Mouse (Mus musculus): ENCODE results near the gene Fam168b. TPM values are rescaled to one million over a fixed set of nuclear protein-coding genes. Genes with fewer than 3 reads are reported as not detected.
A peak's percentile ranks its signal among the peaks of the same experiment; 100 is the strongest.

The Fam168b gene
- polyA plus RNA-seq, 1 experiment from 2014 or later: 36.9 TPM

GRCm38 (mm10) chr1:34802290-34802642 is 40.6 kb downstream of the Fam168b start:
- no peaks in the 10 kb centered on the region for H3K36me3 ChIP-seq (ENCODE audit: control insufficient read depth, insufficient read depth, low read length)
- no peak overlapping the region for H3K27ac ChIP-seq (replicated peaks in 1 of 2; ENCODE audit: control insufficient read depth in 1 of 2, insufficient read depth in 1 of 2, low read depth in 2 of 2, low read length in 2 of 2)
- H3K27me3 ChIP-seq (ENCODE audit: control insufficient read depth, insufficient read depth, low read length): no peaks in the 10 kb centered on the region
- no peaks in the 10 kb centered on the region for H3K9me3 ChIP-seq (ENCODE audit: control insufficient read depth, low read length)
- peaks cover 13 to 18% of the 10 kb centered on the region in 2 experiments for H3K4me1 ChIP-seq (ENCODE audit: control insufficient read depth in 2 of 2, insufficient read depth in 2 of 2, low read length in 2 of 2)
- WGBS: 31% methylated on average over 7 of the region's 7 CpGs
- H3K4me3 ChIP-seq (ENCODE audit: control insufficient read depth in 1 of 2, insufficient read depth in 1 of 2, low read depth in 1 of 2, low read length in 2 of 2): peak overlapping the region; percentile 64 to 68
- H3K9ac ChIP-seq (ENCODE audit: low read length): peak overlapping the region; percentile 75
- H3K4me2 ChIP-seq (ENCODE audit: low read length): peak overlapping the region; percentile 96
- ATAC-seq (ENCODE audit: insufficient number of reproducible peaks, insufficient read depth, low FRiP score, low read depth): no peak

DNA sequence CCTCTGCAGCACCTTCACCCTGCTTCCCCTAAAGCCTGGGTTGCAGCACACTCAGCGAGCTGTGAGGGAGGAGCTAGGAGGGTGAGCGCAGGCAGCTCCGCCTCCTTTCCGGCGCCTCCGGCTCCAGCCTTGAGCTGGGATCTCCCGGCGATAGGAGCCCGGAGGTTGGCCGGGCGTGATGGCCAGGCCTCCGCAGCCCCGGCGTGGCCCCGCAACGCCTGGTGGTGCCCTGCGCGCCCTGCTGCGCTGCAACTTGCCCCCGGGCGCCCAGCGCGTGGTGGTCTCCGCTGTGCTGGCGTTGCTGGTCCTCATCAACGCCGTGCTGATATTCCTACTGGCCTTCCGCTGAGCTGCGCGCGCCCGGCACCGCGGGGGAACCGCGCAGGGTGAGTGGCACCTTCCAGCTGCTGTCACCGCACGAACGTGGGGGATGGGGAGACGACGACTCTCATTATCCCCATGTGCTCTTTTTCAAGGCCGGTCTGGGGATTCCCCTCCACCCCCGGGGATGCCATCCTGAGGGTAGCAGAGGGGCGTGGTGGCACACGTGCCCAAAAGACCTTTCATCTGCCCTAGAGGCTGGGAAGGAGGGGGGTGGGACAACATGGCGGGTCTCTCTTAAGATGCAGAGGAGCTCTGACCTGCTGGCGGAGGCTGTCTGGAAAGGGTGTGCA is 41.1 kb downstream of the Fam168b start:
- Histone ChIP-seq H3K27ac (replicated peaks in 1 of 2; ENCODE audit: control insufficient read depth in 1 of 2, insufficient read depth in 1 of 2, low read depth in 2 of 2, low read length in 2 of 2) (no peak overlapping the region), H3K4me2 (ENCODE audit: low read length) (peak overlapping the region; percentile 96), H3K9me3 (ENCODE audit: control insufficient read depth, low read length) (no peaks in the 10 kb centered on the region), H3K36me3 (ENCODE audit: control insufficient read depth, insufficient read depth, low read length) (no peaks in the 10 kb centered on the region), H3K27me3 (ENCODE audit: control insufficient read depth, insufficient read depth, low read length) (no peaks in the 10 kb centered on the region), H3K4me1 (ENCODE audit: control insufficient read depth in 2 of 2, insufficient read depth in 2 of 2, low read length in 2 of 2) (peaks cover 8 to 14% of the 10 kb centered on the region in 2 experiments), H3K9ac (ENCODE audit: low read length) (peak overlapping the region; percentile 75), H3K4me3 (ENCODE audit: control insufficient read depth in 1 of 2, insufficient read depth in 1 of 2, low read depth in 1 of 2, low read length in 2 of 2) (peak overlapping the region; percentile 64 to 68)
- ATAC-seq (ENCODE audit: insufficient number of reproducible peaks, insufficient read depth, low FRiP score, low read depth): peak; percentile 78
- WGBS: under 1% methylated on average over 39 of the region's 47 CpGs

GRCm38 (mm10) chr1:34799140-34799539 is 43.7 kb downstream of the Fam168b start:
- no peaks in the 10 kb centered on the region for H3K36me3 ChIP-seq (ENCODE audit: control insufficient read depth, insufficient read depth, low read length)
- no peaks in the 10 kb centered on the region for H3K9me3 ChIP-seq (ENCODE audit: control insufficient read depth, low read length)
- ATAC-seq (ENCODE audit: insufficient number of reproducible peaks, insufficient read depth, low FRiP score, low read depth): no peak
- H3K27me3 ChIP-seq (ENCODE audit: control insufficient read depth, insufficient read depth, low read length): no peaks in the 10 kb centered on the region
- no peak overlapping the region for H3K4me2 ChIP-seq (ENCODE audit: low read length)
- no peak overlapping the region for H3K9ac ChIP-seq (ENCODE audit: low read length)
- 77% methylated on average over 2 of the region's 2 CpGs for WGBS
- no peak overlapping the region for H3K4me3 ChIP-seq (ENCODE audit: control insufficient read depth in 1 of 2, insufficient read depth in 1 of 2, low read depth in 1 of 2, low read length in 2 of 2)
- no peak overlapping the region for H3K27ac ChIP-seq (replicated peaks in 1 of 2; ENCODE audit: control insufficient read depth in 1 of 2, insufficient read depth in 1 of 2, low read depth in 2 of 2, low read length in 2 of 2)
- H3K4me1 ChIP-seq (ENCODE audit: control insufficient read depth in 2 of 2, insufficient read depth in 2 of 2, low read length in 2 of 2): peaks cover 8 to 12% of the 10 kb centered on the region in 2 experiments

GRCm38 (mm10) chr1:34793304-34794300 is 49.3 kb downstream of the Fam168b start:
- ATAC-seq (ENCODE audit: insufficient number of reproducible peaks, insufficient read depth, low FRiP score, low read depth): no peak

GRCm38 (mm10) chr1:34783538-34784161 is 59.2 kb downstream of the Fam168b start:
- no peaks in the 10 kb centered on the region for H3K9me3 ChIP-seq (ENCODE audit: control insufficient read depth, low read length)
- WGBS: 27% methylated on average over 6 of the region's 6 CpGs
- no peaks in the 10 kb centered on the region for H3K27me3 ChIP-seq (ENCODE audit: control insufficient read depth, insufficient read depth, low read length)
- no peaks in the 10 kb centered on the region for H3K36me3 ChIP-seq (ENCODE audit: control insufficient read depth, insufficient read depth, low read length)
- no peak overlapping the region for H3K27ac ChIP-seq (replicated peaks in 1 of 2; ENCODE audit: control insufficient read depth in 1 of 2, insufficient read depth in 1 of 2, low read depth in 2 of 2, low read length in 2 of 2)
- H3K4me1 ChIP-seq (ENCODE audit: control insufficient read depth in 2 of 2, insufficient read depth in 2 of 2, low read length in 2 of 2): peaks cover 0 to 6% of the 10 kb centered on the region in 2 experiments; a peak in 1 of 4 replicates
- no peak overlapping the region for H3K4me3 ChIP-seq (ENCODE audit: control insufficient read depth in 1 of 2, insufficient read depth in 1 of 2, low read depth in 1 of 2, low read length in 2 of 2)
- ATAC-seq (ENCODE audit: insufficient number of reproducible peaks, insufficient read depth, low FRiP score, low read depth): no peak
- no peak overlapping the region for H3K4me2 ChIP-seq (ENCODE audit: low read length)
- no peak overlapping the region for H3K9ac ChIP-seq (ENCODE audit: low read length)

More at GRCm38 (mm10) chr1:34793304-34794300, 49.3 kb downstream of the Fam168b start:
- Histone ChIP-seq H3K27ac (replicated peaks in 1 of 2; ENCODE audit: control insufficient read depth in 1 of 2, insufficient read depth in 1 of 2, low read depth in 2 of 2, low read length in 2 of 2) (no peak overlapping the region), H3K27me3 (ENCODE audit: control insufficient read depth, insufficient read depth, low read length) (no peaks in the 10 kb centered on the region), H3K4me1 (ENCODE audit: control insufficient read depth in 2 of 2, insufficient read depth in 2 of 2, low read length in 2 of 2) (no peaks in the 10 kb centered on the region), H3K36me3 (ENCODE audit: control insufficient read depth, insufficient read depth, low read length) (no peaks in the 10 kb centered on the region), H3K4me2 (ENCODE audit: low read length) (no peak overlapping the region), H3K9me3 (ENCODE audit: control insufficient read depth, low read length) (no peaks in the 10 kb centered on the region), H3K9ac (ENCODE audit: low read length) (no peak overlapping the region), H3K4me3 (ENCODE audit: control insufficient read depth in 1 of 2, insufficient read depth in 1 of 2, low read depth in 1 of 2, low read length in 2 of 2) (no peak overlapping the region)
- 74% methylated on average over 19 of the region's 19 CpGs for WGBS

DNA sequence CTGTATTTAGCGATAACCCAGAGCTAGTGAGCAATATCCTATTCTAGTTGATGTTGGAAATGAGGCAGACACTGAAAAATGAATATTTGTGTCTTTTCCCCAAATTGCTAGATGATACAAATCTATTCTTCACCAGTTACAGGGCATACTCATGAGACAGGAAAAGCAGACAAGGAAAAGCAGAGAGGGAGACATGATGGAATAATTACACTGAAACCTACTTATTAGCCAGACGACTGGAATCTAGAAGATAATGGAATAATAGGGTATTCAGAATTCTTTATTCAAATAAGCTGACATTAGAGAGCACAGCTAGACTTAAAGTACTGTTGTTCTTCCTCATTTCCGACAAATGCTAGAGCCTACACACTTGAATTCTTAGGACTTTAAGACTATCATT is 67.0 kb downstream of the Fam168b start:
- Histone ChIP-seq H3K4me3 (ENCODE audit: control insufficient read depth in 1 of 2, insufficient read depth in 1 of 2, low read depth in 1 of 2, low read length in 2 of 2) (no peak overlapping the region), H3K4me1 (ENCODE audit: control insufficient read depth in 2 of 2, insufficient read depth in 2 of 2, low read length in 2 of 2) (no peaks in the 10 kb centered on the region), H3K27me3 (ENCODE audit: control insufficient read depth, insufficient read depth, low read length) (no peaks in the 10 kb centered on the region), H3K4me2 (ENCODE audit: low read length) (no peak overlapping the region), H3K27ac (replicated peaks in 1 of 2; ENCODE audit: control insufficient read depth in 1 of 2, insufficient read depth in 1 of 2, low read depth in 2 of 2, low read length in 2 of 2) (no peak overlapping the region), H3K9me3 (ENCODE audit: control insufficient read depth, low read length) (peaks cover 9% of the 10 kb centered on the region), H3K36me3 (ENCODE audit: control insufficient read depth, insufficient read depth, low read length) (no peaks in the 10 kb centered on the region), H3K9ac (ENCODE audit: low read length) (no peak overlapping the region)
- no peak for ATAC-seq (ENCODE audit: insufficient number of reproducible peaks, insufficient read depth, low FRiP score, low read depth)
- 86% methylated on average over 3 of the region's 3 CpGs for WGBS

GRCm38 (mm10) chr1:34768875-34769274 is 74.0 kb downstream of the Fam168b start:
- ATAC-seq (ENCODE audit: insufficient number of reproducible peaks, insufficient read depth, low FRiP score, low read depth): no peak
- no peak overlapping the region for H3K4me2 ChIP-seq (ENCODE audit: low read length)
- no peaks in the 10 kb centered on the region for H3K36me3 ChIP-seq (ENCODE audit: control insufficient read depth, insufficient read depth, low read length)
- 60% methylated on average over 6 of the region's 6 CpGs for WGBS
- no peak overlapping the region for H3K27ac ChIP-seq (replicated peaks in 1 of 2; ENCODE audit: control insufficient read depth in 1 of 2, insufficient read depth in 1 of 2, low read depth in 2 of 2, low read length in 2 of 2)
- H3K9ac ChIP-seq (ENCODE audit: low read length): no peak overlapping the region
- H3K9me3 ChIP-seq (ENCODE audit: control insufficient read depth, low read length): no peaks in the 10 kb centered on the region
- no peak overlapping the region for H3K4me3 ChIP-seq (ENCODE audit: control insufficient read depth in 1 of 2, insufficient read depth in 1 of 2, low read depth in 1 of 2, low read length in 2 of 2)
- H3K27me3 ChIP-seq (ENCODE audit: control insufficient read depth, insufficient read depth, low read length): no peaks in the 10 kb centered on the region
- peaks cover 4 to 7% of the 10 kb centered on the region in 2 experiments; a peak in 3 of 4 replicates for H3K4me1 ChIP-seq (ENCODE audit: control insufficient read depth in 2 of 2, insufficient read depth in 2 of 2, low read length in 2 of 2)

Data from heart, embryonic 14.5 days (tissue).